In genomic region chr4:55297841-55298240, GRCm38 (mm10) we compare ENCODE assay signal across 11 mouse cellular contexts.
"Had no signal": no experiment of that assay in that cellular context is flagged by ENCODE, and none has a peak within 500 bp of the region (broad histone marks: within the 10 kb centered on the region; RNA-seq: fewer than 3 reads in every experiment).

No protein-coding gene starts in this region.

- DNase-seq: kidney, adult 11 months; kidney, adult 8-10 months; kidney, postnatal 14 days; kidney, postnatal 4 days; layer of hippocampus, adult 9-11 months; liver; lung, adult 18-20 months; lung, postnatal 10 days; lung, postnatal 36 days; right cerebral cortex, adult 18-20 months; right cerebral cortex, postnatal 25 days had no signal
